Mouse (Mus musculus): ENCODE measurements at regions not wholly inside any gene's neighbourhood (a gene's known extent, or its start where the extent isn't known, plus 50 kb on each side); places are given as distances from the start of the nearest gene placed in this dataset.
A peak's percentile ranks its signal among the peaks of the same experiment; 100 is the strongest.

- DNase-seq, result no peak
Observed at GRCm38 (mm10) chr10:21446641-21447040, 69.5 kb downstream of the Aldh8a1 start.

- no peak for DNase-seq
Observed at GRCm38 (mm10) chr10:21448132-21448531, 71.0 kb downstream of the Aldh8a1 start.

- DNase-seq, result no peak
Observed at GRCm38 (mm10) chr10:21448942-21449341, 71.9 kb downstream of the Aldh8a1 start.

GRCm38 (mm10) chr10:21452611-21453010 lies 75.5 kb downstream of the Aldh8a1 start:
- no peak for DNase-seq

- no peak for DNase-seq
Observed at GRCm38 (mm10) chr10:21453527-21453926, 76.4 kb downstream of the Aldh8a1 start.

- DNase-seq, result no peak
Observed at GRCm38 (mm10) chr10:21454153-21454552, 77.1 kb downstream of the Aldh8a1 start.

- no peak for DNase-seq
Observed at GRCm38 (mm10) chr10:21454757-21455156, 77.7 kb downstream of the Aldh8a1 start.

GRCm38 (mm10) chr10:21455863-21456262 lies 78.8 kb downstream of the Aldh8a1 start:
- no peak for DNase-seq

GRCm38 (mm10) chr10:21456359-21456758 lies 79.3 kb downstream of the Aldh8a1 start:
- DNase-seq, result no peak

GRCm38 (mm10) chr10:21456991-21457390 lies 79.9 kb downstream of the Aldh8a1 start:
- DNase-seq, result no peak

GRCm38 (mm10) chr10:21458608-21459007 lies 81.5 kb downstream of the Aldh8a1 start:
- no peak for DNase-seq

GRCm38 (mm10) chr10:21460062-21460461 lies 83.0 kb downstream of the Aldh8a1 start:
- no peak for DNase-seq

GRCm38 (mm10) chr10:21462915-21463314 lies 85.8 kb downstream of the Aldh8a1 start:
- DNase-seq, result peak; percentile 10

- peak; percentile 95 for DNase-seq
Observed at GRCm38 (mm10) chr10:21465362-21465761, 88.3 kb downstream of the Aldh8a1 start.

- no peak for DNase-seq
Observed at GRCm38 (mm10) chr10:21465806-21466377, 88.8 kb downstream of the Aldh8a1 start.

GRCm38 (mm10) chr10:21467425-21468085 lies 90.5 kb downstream of the Aldh8a1 start:
- no peak for DNase-seq

GRCm38 (mm10) chr10:21468421-21468820 lies 91.3 kb downstream of the Aldh8a1 start:
- DNase-seq, result no peak

GRCm38 (mm10) chr10:21469961-21470360 lies 92.9 kb downstream of the Aldh8a1 start:
- DNase-seq, result no peak

- DNase-seq, result no peak
Observed at GRCm38 (mm10) chr10:21470589-21470988, 93.5 kb downstream of the Aldh8a1 start.

GRCm38 (mm10) chr10:21474242-21474641 lies 97.2 kb downstream of the Aldh8a1 start:
- no peak for DNase-seq

- no peak for DNase-seq
Observed at GRCm38 (mm10) chr10:21478004-21478403, 100.9 kb downstream of the Aldh8a1 start.

GRCm38 (mm10) chr10:21479403-21479802 lies 102.3 kb downstream of the Aldh8a1 start:
- no peak for DNase-seq

- no peak for DNase-seq
Observed at GRCm38 (mm10) chr10:21481255-21481654, 104.2 kb downstream of the Aldh8a1 start.

GRCm38 (mm10) chr10:21482055-21482454 lies 105.0 kb downstream of the Aldh8a1 start:
- DNase-seq, result no peak

GRCm38 (mm10) chr10:21482659-21483058 lies 105.6 kb downstream of the Aldh8a1 start:
- no peak for DNase-seq

All from lung, postnatal 36 days (tissue).